Mouse (Mus musculus): ENCODE results near the gene Cabp7. TPM values are rescaled to one million over a fixed set of nuclear protein-coding genes. Genes with fewer than 3 reads are reported as not detected.
"Not testable (repeated sequence)": the region's sequence is repeated elsewhere in the genome, so short reads cannot be mapped to it uniquely, and the experiment has no call there.

Gene Cabp7
- total RNA-seq, 2 experiments from 2014 or later = 5.8 to 14.4 TPM

GRCm38 (mm10) chr11:4716530-4717236, 29.9 kb downstream of the Cabp7 start:
- DNase-seq (ENCODE audit: low spot score in 2 of 2) = no peak
- intact Hi-C loops (cut with DNase I) = no loop called here

DNA sequence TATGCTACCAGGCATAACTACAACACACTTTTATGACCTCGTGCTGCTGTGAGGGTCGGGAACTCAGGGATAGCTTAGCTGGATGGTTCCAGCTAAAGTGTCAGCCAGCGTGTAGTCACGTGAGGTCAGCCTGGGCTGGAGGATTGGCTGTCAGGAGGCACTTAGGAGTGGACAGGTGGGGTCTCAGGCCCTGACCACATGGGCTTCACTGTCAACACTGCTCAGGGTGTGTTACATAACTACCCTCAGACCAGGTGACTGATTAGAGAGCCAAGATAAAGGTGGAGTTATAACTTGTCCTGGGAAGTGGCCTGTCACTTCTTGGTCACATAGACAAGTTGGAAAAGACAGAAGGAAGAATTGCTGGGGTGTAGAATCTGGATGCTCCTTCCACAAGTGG, 31.0 kb downstream of the Cabp7 start:
- DNase-seq (ENCODE audit: low spot score in 2 of 2) = no peak
- intact Hi-C loops (cut with DNase I) = no loop called here

GRCm38 (mm10) chr11:4714727-4715126, 31.9 kb downstream of the Cabp7 start:
- no peak for DNase-seq (ENCODE audit: low spot score in 2 of 2)
- intact Hi-C loops (cut with DNase I) = no loop called here

DNA sequence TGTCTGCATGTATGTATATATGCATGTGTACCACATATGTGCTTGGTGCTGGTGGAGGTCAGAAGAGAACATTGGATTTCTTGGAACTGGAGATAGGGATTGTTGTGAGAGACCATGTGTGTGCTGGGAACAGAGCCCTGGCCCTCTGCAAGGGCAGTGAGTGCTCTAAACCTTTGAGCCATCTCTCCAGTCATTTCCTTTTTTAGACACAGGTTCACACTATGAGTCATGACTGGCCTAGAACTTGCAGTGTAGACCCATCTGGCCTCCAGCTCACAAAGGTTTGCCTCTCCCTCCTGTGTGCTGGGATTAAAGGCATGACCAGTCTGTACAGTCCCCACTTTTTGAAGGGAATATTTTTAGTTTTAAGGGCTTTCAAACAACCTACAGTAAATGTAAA, 33.8 kb downstream of the Cabp7 start:
- intact Hi-C loops (cut with DNase I) = no loop called here
- no peak for DNase-seq (ENCODE audit: low spot score in 2 of 2)

DNA sequence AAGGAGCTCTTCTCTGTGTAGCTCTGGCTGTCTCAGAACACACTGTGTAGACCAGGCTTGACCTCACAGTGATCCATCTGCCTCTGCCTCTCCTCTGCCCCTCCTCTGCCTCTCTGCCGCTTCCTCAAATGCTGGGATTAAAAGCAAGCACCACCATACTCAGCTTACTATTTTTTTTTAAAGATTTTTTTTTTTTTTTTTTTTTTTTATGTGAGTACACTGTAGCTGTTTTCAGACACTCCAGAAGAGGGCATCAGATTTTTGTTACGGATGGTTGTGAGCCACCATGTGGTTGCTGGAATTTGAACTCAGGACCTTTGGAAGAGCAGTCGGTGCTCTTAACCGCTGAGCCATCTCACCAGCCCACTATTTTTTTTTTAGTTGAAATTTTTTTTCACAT, 36.4 kb downstream of the Cabp7 start:
- DNase-seq (ENCODE audit: low spot score in 2 of 2); intact Hi-C loops (cut with DNase I): not testable (repeated sequence)

- DNase-seq (ENCODE audit: low spot score in 2 of 2) = no peak
- intact Hi-C loops (cut with DNase I) = no loop called here
Observed at GRCm38 (mm10) chr11:4705178-4705577, 41.4 kb downstream of the Cabp7 start.

GRCm38 (mm10) chr11:4704072-4704964, 42.3 kb downstream of the Cabp7 start, which contains the start of the genes Uqcr10 and Zmat5:
TSS of gene Uqcr10 (minus strand) at chr11:4704342.
TSS of gene Zmat5 (plus strand) at chr11:4704678.
- intact Hi-C loops (cut with DNase I) = no loop called here

GRCm38 (mm10) chr11:4703688-4704071, 42.9 kb downstream of the Cabp7 start:
- intact Hi-C loops (cut with DNase I) = no loop called here
- no peak for DNase-seq (ENCODE audit: low spot score in 2 of 2)

More at GRCm38 (mm10) chr11:4704072-4704964, 42.3 kb downstream of the Cabp7 start, which contains the start of the genes Uqcr10 and Zmat5:
- peak; percentile 91 to 95 for DNase-seq (ENCODE audit: low spot score in 2 of 2)

- DNase-seq (ENCODE audit: low spot score in 2 of 2) = no peak
- intact Hi-C loops (cut with DNase I) = no loop called here
Observed at GRCm38 (mm10) chr11:4700726-4701125, 45.9 kb downstream of the Cabp7 start.

DNA sequence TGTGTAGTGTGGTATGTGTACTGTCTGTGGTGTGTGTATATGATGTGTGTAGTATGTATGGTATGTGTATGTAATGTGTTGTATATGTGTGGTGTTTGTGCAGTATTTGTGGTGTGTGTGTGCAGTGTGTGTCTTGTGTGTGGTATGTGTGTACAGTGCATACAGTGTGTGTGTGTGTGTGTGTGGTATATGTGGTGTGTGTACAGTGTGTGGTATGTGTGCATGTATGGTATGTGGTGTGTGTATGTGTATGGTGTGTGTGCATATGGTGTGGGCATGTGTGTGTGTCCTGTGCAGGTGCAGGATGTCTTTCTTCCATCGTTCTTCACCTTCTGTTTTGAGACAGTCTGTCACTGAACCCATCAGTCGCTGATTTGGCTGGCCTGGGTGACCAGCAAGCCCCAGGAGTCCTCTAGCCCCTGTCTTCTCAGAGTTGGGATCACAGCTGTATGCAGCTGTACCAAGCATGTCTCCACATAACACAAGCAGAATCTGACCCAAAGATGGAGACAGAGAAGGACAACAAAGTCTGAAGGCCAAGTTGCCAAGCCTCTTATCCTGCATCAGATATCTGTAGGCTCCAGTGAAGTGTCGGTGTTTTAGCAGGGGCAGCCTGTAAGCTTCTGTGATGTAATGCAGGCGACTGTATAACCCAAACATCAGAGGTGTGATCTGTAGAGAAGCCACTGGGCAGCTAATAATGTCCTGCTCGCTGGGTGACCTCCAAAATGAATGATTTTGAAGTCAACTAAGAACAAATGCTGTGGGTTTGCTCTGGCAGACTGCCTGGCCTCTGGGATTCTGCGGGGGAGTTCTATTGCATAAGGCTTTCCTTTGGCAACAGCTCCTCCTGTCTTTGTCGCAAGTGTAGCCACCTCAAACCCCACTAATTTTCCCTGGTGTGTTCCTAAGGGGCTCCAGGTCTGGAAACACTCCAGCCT, 49.3 kb downstream of the Cabp7 start:
- intact Hi-C loops (cut with DNase I) = no loop called here
- DNase-seq (ENCODE audit: low spot score in 2 of 2) = peak; percentile 70 to 80

- intact Hi-C loops (cut with DNase I) = no loop called here
- no peak for DNase-seq (ENCODE audit: low spot score in 2 of 2)
Observed at GRCm38 (mm10) chr11:4692162-4692561, 54.4 kb downstream of the Cabp7 start.

- DNase-seq (ENCODE audit: low spot score in 2 of 2) = no peak
- intact Hi-C loops (cut with DNase I) = no loop called here
Observed at GRCm38 (mm10) chr11:4691213-4691612, 55.4 kb downstream of the Cabp7 start.

GRCm38 (mm10) chr11:4690353-4690752, 56.2 kb downstream of the Cabp7 start:
- intact Hi-C loops (cut with DNase I) = no loop called here
- DNase-seq (ENCODE audit: low spot score in 2 of 2) = no peak

GRCm38 (mm10) chr11:4688632-4689380, 57.8 kb downstream of the Cabp7 start:
- intact Hi-C loops (cut with DNase I) = no loop called here
- DNase-seq (ENCODE audit: low spot score in 2 of 2) = no peak

DNA sequence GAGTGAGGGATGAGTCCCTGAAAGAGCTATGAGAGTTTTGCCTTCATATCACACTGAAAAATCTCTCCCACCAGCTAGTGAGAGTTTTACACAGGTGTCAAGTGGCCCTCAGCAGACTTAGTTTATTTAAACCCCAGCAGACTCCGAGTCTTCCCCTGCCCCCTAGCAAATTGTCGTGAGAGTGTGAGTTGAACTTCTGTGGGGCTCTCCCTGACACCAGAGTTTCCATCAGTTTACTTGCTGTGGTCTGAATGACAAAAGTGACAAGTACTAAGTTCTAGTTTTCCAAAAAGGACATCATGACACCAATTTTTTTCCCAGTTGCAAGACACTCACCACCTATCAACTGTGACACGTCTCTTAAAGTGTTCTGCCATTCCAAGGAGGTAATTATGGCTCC, 58.7 kb downstream of the Cabp7 start:
- intact Hi-C loops (cut with DNase I) = no loop called here
- no peak for DNase-seq (ENCODE audit: low spot score in 2 of 2)

- intact Hi-C loops (cut with DNase I) = no loop called here
- DNase-seq (ENCODE audit: low spot score in 2 of 2) = no peak
Observed at GRCm38 (mm10) chr11:4687027-4687426, 59.6 kb downstream of the Cabp7 start.

Measured in left cerebral cortex, postnatal 14 days (tissue).